Mouse (Mus musculus): ENCODE data around the gene Rbbp6. TPM values are rescaled to one million over a fixed set of nuclear protein-coding genes. Genes with fewer than 3 reads are reported as not detected.

The Rbbp6 gene
- polyA plus RNA-seq, 1 experiment from 2014 or later: 16.5 TPM

DNA sequence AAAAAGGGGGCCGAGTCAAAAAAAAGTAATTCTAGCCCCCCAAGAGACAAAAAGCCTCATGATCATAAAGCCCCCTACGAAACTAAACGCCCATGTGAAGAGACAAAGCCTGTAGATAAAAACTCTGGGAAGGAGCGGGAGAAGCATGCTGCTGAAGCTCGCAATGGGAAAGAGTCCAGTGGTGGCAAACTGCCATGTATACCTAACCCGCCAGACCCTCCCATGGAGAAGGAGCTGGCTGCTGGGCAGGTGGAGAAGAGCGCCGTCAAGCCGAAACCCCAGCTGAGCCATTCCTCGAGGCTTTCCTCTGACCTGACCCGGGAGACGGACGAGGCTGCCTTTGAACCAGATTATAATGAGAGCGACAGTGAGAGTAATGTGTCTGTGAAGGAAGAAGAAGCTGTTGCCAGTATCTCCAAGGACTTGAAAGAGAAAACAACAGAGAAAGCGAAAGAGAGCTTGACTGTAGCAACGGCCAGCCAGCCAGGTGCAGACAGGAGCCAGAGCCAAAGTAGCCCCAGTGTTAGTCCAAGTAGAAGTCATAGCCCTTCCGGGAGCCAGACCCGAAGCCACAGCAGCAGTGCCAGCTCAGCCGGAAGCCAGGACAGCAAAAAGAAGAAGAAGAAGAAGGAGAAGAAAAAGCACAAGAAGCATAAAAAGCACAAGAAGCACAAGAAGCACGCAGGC, 36.0 kb downstream of the Rbbp6 start:
- Histone ChIP-seq H3K4me3 (ENCODE audit: low read length) (no peak overlapping the region), H3K4me2 (ENCODE audit: low read depth, low read length) (no peak overlapping the region), H3K9ac (ENCODE audit: low read depth, low read length) (no peak overlapping the region), H3K27me3 (replicated peaks; ENCODE audit: control insufficient read depth, insufficient read depth, low read length) (no peaks in the 10 kb centered on the region), H3K9me3 (ENCODE audit: control insufficient read depth, low read length) (no peaks in the 10 kb centered on the region), H3K4me1 (ENCODE audit: control insufficient read depth, insufficient read depth, low read length) (no peaks in the 10 kb centered on the region), H3K27ac (ENCODE audit: low read length) (no peak overlapping the region), H3K36me3 (ENCODE audit: control insufficient read depth, insufficient read depth, low read length) (peaks cover 39% of the 10 kb centered on the region)
- 89% methylated on average over 20 of the region's 20 CpGs for WGBS
- ATAC-seq: no peak

DNA sequence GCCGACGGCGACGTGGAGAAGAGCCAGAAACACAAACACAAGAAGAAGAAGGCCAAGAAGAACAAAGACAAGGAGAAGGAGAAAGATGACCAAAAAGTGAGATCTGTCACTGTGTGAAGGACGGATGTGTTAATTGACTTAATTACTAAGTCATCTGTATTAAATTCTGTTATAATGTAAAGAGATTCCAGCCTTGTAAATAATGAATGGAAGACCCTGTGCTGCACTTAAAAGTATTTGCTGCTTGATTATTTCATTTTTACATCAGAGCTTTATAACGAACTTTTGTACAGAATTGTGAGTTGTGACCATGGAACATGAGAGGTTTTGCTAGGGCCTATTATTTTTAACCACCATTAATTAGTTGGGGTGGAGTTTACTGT, 36.5 kb downstream of the Rbbp6 start:
- WGBS: 94% methylated on average over 6 of the region's 6 CpGs
- ATAC-seq: no peak
- H3K27ac ChIP-seq (ENCODE audit: low read length): no peak overlapping the region
- H3K4me3 ChIP-seq (ENCODE audit: low read length): no peak overlapping the region
- H3K9ac ChIP-seq (ENCODE audit: low read depth, low read length): no peak overlapping the region
- H3K4me2 ChIP-seq (ENCODE audit: low read depth, low read length): no peak overlapping the region
- H3K36me3 ChIP-seq (ENCODE audit: control insufficient read depth, insufficient read depth, low read length): peaks cover 36% of the 10 kb centered on the region
- no peaks in the 10 kb centered on the region for H3K9me3 ChIP-seq (ENCODE audit: control insufficient read depth, low read length)
- H3K27me3 ChIP-seq (replicated peaks; ENCODE audit: control insufficient read depth, insufficient read depth, low read length): no peaks in the 10 kb centered on the region
- no peaks in the 10 kb centered on the region for H3K4me1 ChIP-seq (ENCODE audit: control insufficient read depth, insufficient read depth, low read length)

DNA sequence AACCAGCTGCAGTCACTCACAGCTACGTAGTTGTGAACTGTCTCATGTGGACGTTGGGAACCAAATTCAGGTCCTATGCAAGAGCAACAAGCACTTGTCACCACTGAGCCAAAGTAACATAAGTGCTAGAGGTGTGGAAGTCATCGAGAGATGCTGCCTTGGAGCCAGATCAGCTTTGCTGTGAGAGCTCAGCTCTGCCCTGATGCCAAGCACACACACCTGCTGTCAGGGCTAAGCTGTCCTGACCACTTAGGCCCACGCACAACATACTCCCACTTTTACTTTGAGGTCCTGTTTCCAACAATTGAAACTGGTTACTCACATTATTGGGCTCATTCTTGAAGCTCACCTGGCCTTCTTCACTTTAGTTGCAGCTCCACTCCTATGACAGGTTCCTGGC, 37.7 kb downstream of the Rbbp6 start:
- ATAC-seq: no peak

DNA sequence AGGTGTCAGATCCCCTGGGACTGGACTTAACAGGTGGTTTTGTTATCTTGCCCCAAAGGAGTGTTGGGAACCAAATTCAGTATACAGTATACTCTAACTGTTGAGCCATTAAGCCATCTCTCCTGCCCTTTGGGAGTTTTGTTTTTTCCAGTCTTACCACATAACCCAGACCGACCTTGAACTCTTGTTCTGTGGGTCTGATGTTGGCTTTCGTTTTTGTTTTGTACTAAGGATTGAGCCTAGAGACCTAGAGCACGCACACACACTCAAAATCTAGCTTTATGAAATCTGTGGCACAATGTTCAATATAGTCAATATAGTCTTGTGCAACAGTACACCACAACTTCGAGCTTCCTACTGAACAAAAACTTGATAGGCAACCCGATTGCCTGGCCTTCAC, 39.0 kb downstream of the Rbbp6 start:
- H3K27ac ChIP-seq (ENCODE audit: low read length): no peak overlapping the region
- H3K9me3 ChIP-seq (ENCODE audit: control insufficient read depth, low read length): no peaks in the 10 kb centered on the region
- 93% methylated on average over 5 of the region's 5 CpGs for WGBS
- H3K4me1 ChIP-seq (ENCODE audit: control insufficient read depth, insufficient read depth, low read length): no peaks in the 10 kb centered on the region
- no peak overlapping the region for H3K4me2 ChIP-seq (ENCODE audit: low read depth, low read length)
- H3K27me3 ChIP-seq (replicated peaks; ENCODE audit: control insufficient read depth, insufficient read depth, low read length): no peaks in the 10 kb centered on the region
- ATAC-seq: no peak
- peaks cover 30% of the 10 kb centered on the region for H3K36me3 ChIP-seq (ENCODE audit: control insufficient read depth, insufficient read depth, low read length)
- no peak overlapping the region for H3K4me3 ChIP-seq (ENCODE audit: low read length)
- H3K9ac ChIP-seq (ENCODE audit: low read depth, low read length): no peak overlapping the region

More for the DNA sequence above, 37.7 kb downstream of the Rbbp6 start:
- Histone ChIP-seq H3K4me1 (ENCODE audit: control insufficient read depth, insufficient read depth, low read length) (no peaks in the 10 kb centered on the region), H3K27ac (ENCODE audit: low read length) (no peak overlapping the region), H3K4me2 (ENCODE audit: low read depth, low read length) (no peak overlapping the region), H3K9me3 (ENCODE audit: control insufficient read depth, low read length) (no peaks in the 10 kb centered on the region), H3K4me3 (ENCODE audit: low read length) (no peak overlapping the region), H3K9ac (ENCODE audit: low read depth, low read length) (no peak overlapping the region), H3K36me3 (ENCODE audit: control insufficient read depth, insufficient read depth, low read length) (peaks cover 36% of the 10 kb centered on the region), H3K27me3 (replicated peaks; ENCODE audit: control insufficient read depth, insufficient read depth, low read length) (no peaks in the 10 kb centered on the region)
- 91% methylated on average over 4 of the region's 4 CpGs for WGBS

DNA sequence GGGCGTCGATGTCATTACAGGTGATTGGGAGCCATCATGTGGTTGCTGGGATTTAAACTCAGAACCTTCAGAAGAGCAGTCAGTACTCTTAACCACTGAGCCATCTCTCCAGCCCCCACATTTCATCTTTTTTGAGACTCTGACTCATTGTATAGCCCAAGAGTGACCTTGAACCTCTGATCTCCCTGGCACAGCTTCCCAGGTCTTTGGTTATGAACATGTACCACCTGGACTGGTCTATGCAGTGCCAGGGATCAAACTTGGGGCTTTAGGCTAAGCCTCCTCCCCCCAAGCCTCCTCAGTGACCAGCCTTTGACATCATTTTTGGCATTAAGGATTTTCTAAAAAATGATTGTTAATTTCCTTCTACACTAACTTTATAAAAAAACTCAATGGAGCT, 40.8 kb downstream of the Rbbp6 start:
- WGBS: 67% methylated on average over 2 of the region's 2 CpGs
- H3K9ac ChIP-seq (ENCODE audit: low read depth, low read length): no peak overlapping the region
- H3K4me2 ChIP-seq (ENCODE audit: low read depth, low read length): no peak overlapping the region
- no peaks in the 10 kb centered on the region for H3K27me3 ChIP-seq (replicated peaks; ENCODE audit: control insufficient read depth, insufficient read depth, low read length)
- no peak for ATAC-seq
- peaks cover 23% of the 10 kb centered on the region for H3K36me3 ChIP-seq (ENCODE audit: control insufficient read depth, insufficient read depth, low read length)
- no peaks in the 10 kb centered on the region for H3K9me3 ChIP-seq (ENCODE audit: control insufficient read depth, low read length)
- no peaks in the 10 kb centered on the region for H3K4me1 ChIP-seq (ENCODE audit: control insufficient read depth, insufficient read depth, low read length)
- no peak overlapping the region for H3K4me3 ChIP-seq (ENCODE audit: low read length)
- H3K27ac ChIP-seq (ENCODE audit: low read length): no peak overlapping the region

DNA sequence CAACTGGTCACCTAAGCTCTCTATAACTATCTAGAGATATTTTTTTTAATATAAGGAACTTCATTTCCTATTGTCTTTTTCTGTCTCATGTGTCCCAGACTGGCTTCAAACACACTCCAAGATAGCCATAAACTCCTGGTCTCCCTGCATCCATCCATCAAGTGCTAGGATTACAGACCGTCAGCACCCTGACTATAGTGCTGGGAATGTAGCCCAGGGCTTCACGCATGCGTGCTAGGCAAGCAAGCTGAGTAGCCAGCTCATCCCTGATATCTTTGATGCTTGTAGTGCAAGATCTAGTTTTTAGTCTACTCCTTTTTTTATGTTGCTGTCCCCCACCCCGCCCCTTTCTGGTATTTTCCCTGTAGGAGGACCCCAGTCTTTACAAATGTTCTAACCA, 42.3 kb downstream of the Rbbp6 start:
- H3K9ac ChIP-seq (ENCODE audit: low read depth, low read length): no peak overlapping the region
- H3K27me3 ChIP-seq (replicated peaks; ENCODE audit: control insufficient read depth, insufficient read depth, low read length): no peaks in the 10 kb centered on the region
- H3K4me2 ChIP-seq (ENCODE audit: low read depth, low read length): no peak overlapping the region
- ATAC-seq: no peak
- whole genome bisulfite sequencing: 67% methylated on average over 4 of the region's 4 CpGs
- no peak overlapping the region for H3K27ac ChIP-seq (ENCODE audit: low read length)
- H3K4me1 ChIP-seq (ENCODE audit: control insufficient read depth, insufficient read depth, low read length): no peaks in the 10 kb centered on the region
- peaks cover 17% of the 10 kb centered on the region for H3K36me3 ChIP-seq (ENCODE audit: control insufficient read depth, insufficient read depth, low read length)
- H3K4me3 ChIP-seq (ENCODE audit: low read length): no peak overlapping the region
- H3K9me3 ChIP-seq (ENCODE audit: control insufficient read depth, low read length): no peaks in the 10 kb centered on the region

DNA sequence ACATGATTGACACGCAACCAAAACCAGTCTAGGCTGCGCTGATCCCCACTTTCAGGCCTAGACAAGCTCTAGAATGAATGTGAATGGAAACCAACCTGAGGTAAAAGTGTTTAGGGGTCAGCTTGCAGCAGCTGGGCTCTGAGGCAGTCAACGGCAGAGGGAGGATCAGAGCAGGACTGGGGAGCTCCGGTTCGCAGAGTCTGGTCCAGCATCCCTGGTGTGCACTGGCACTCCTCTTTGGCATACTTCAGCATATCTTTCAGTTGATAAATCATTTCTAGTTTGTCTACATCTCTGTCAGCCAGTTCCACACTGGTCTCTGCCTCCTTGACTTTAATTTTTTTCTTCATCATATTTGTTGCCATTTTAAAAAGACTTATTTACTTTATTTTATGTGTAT, 48.0 kb downstream of the Rbbp6 start:
- no peak for ATAC-seq
- Histone ChIP-seq H3K4me2 (ENCODE audit: low read depth, low read length) (no peak overlapping the region), H3K9me3 (ENCODE audit: control insufficient read depth, low read length) (no peaks in the 10 kb centered on the region), H3K27ac (ENCODE audit: low read length) (no peak overlapping the region), H3K4me1 (ENCODE audit: control insufficient read depth, insufficient read depth, low read length) (no peaks in the 10 kb centered on the region), H3K4me3 (ENCODE audit: low read length) (no peak overlapping the region), H3K9ac (ENCODE audit: low read depth, low read length) (no peak overlapping the region), H3K27me3 (replicated peaks; ENCODE audit: control insufficient read depth, insufficient read depth, low read length) (no peaks in the 10 kb centered on the region), H3K36me3 (ENCODE audit: control insufficient read depth, insufficient read depth, low read length) (no peaks in the 10 kb centered on the region)
- 73% methylated on average over 5 of the region's 5 CpGs for WGBS

DNA sequence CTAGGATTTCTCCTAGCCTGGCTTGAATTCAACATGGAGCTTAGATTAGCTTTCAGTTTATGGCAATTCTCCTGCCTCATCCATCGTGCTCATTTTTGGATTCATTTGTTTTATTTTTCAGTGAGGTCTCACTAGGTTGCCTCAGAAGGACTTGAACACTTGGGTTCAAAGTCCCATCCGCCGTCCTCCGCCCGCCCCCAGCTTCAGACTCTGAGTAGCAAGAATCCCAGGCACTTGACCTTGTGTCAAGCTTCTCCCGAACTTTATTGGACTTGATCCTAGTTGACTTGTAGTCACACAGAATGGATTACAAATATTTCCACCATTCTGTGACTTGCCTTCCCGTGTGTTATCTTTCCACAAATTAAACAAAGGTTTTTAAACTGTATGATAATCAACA, 49.2 kb downstream of the Rbbp6 start:
- Histone ChIP-seq H3K4me3 (ENCODE audit: low read length) (no peak overlapping the region), H3K4me2 (ENCODE audit: low read depth, low read length) (no peak overlapping the region), H3K9me3 (ENCODE audit: control insufficient read depth, low read length) (no peaks in the 10 kb centered on the region), H3K27me3 (replicated peaks; ENCODE audit: control insufficient read depth, insufficient read depth, low read length) (no peaks in the 10 kb centered on the region), H3K4me1 (ENCODE audit: control insufficient read depth, insufficient read depth, low read length) (no peaks in the 10 kb centered on the region), H3K36me3 (ENCODE audit: control insufficient read depth, insufficient read depth, low read length) (no peaks in the 10 kb centered on the region), H3K9ac (ENCODE audit: low read depth, low read length) (no peak overlapping the region), H3K27ac (ENCODE audit: low read length) (no peak overlapping the region)
- no peak for ATAC-seq
- WGBS: 54% methylated on average over 7 of the region's 7 CpGs

DNA sequence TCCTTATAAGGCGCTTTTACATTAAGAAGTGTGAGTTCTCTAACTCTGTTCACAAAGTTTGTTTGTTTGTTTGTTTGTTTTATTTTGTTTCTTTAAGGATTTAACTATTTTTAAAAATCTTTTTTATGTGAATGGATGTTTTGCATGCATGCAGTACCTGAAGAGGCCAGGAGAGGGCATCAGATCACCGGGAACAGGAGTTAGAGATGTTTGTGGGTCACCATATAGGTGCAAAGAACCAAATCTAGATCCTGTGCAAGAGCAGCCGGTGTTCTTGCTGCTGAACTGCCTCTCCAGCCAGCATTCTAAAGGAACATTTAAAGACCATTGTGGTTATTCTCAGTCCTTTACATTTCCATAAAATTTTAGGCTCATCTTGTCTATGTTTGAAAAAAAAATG, 52.1 kb downstream of the Rbbp6 start:
- H3K4me1 ChIP-seq (ENCODE audit: control insufficient read depth, insufficient read depth, low read length): no peaks in the 10 kb centered on the region
- H3K9me3 ChIP-seq (ENCODE audit: control insufficient read depth, low read length): no peaks in the 10 kb centered on the region
- no peak overlapping the region for H3K4me3 ChIP-seq (ENCODE audit: low read length)
- H3K36me3 ChIP-seq (ENCODE audit: control insufficient read depth, insufficient read depth, low read length): no peaks in the 10 kb centered on the region
- no peaks in the 10 kb centered on the region for H3K27me3 ChIP-seq (replicated peaks; ENCODE audit: control insufficient read depth, insufficient read depth, low read length)
- H3K27ac ChIP-seq (ENCODE audit: low read length): no peak overlapping the region
- no peak for ATAC-seq
- WGBS: 39% methylated on average over 3 of the region's 3 CpGs
- no peak overlapping the region for H3K4me2 ChIP-seq (ENCODE audit: low read depth, low read length)
- H3K9ac ChIP-seq (ENCODE audit: low read depth, low read length): no peak overlapping the region

DNA sequence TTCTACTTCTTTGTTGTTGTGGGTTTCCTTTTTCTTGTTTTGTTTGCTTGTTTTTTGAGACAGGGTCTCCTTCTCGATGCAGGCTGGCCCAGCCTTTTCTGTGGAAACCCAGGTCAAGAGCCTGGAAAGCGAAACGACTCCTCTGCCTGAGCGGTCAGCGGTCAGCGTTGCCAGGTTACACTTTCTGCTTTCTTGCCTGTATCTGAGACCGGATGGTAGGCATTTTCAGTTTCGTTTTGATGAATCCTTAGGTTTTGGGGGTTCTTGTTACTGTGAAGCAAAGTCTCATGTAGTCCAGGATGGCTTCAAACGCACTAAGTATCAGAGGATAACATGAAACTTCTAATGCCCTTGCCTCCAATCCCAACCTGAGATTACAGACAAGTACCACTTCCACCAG, 59.6 kb downstream of the Rbbp6 start:
- no peak overlapping the region for H3K27ac ChIP-seq (ENCODE audit: low read length)
- WGBS: 65% methylated on average over 9 of the region's 9 CpGs
- no peak overlapping the region for H3K4me3 ChIP-seq (ENCODE audit: low read length)
- no peak for ATAC-seq
- no peak overlapping the region for H3K9ac ChIP-seq (ENCODE audit: low read depth, low read length)
- H3K9me3 ChIP-seq (ENCODE audit: control insufficient read depth, low read length): no peaks in the 10 kb centered on the region
- H3K4me2 ChIP-seq (ENCODE audit: low read depth, low read length): no peak overlapping the region
- no peaks in the 10 kb centered on the region for H3K27me3 ChIP-seq (replicated peaks; ENCODE audit: control insufficient read depth, insufficient read depth, low read length)
- H3K36me3 ChIP-seq (ENCODE audit: control insufficient read depth, insufficient read depth, low read length): no peaks in the 10 kb centered on the region
- no peaks in the 10 kb centered on the region for H3K4me1 ChIP-seq (ENCODE audit: control insufficient read depth, insufficient read depth, low read length)
